Mouse (Mus musculus): ENCODE measurements around the gene Sdccag8. TPM values are rescaled to one million over a fixed set of nuclear protein-coding genes. Genes with fewer than 3 reads are reported as not detected.
A peak's percentile ranks its signal among the peaks of the same experiment; 100 is the strongest.

Gene Sdccag8
- polyA plus RNA-seq, 1 experiment = 20.7 TPM

GRCm38 (mm10) chr1:176861981-176862644 is 47.7 kb downstream of the Sdccag8 start:
- Histone ChIP-seq H3K4me1 (ENCODE audit: control insufficient read depth, insufficient read depth, low read length) (no peaks in the 10 kb centered on the region), H3K27ac (ENCODE audit: insufficient read depth, low read length) (no peak overlapping the region), H3K4me3 (ENCODE audit: insufficient read depth, low read length) (no peak overlapping the region)
- TF ChIP-seq CTCF (IDR thresholded peaks at IDR 0.05; ENCODE audit: extremely low read depth, insufficient read depth, low read length) (peak; percentile 30; the same call in 1 of the 2 replicates), POLR2A (IDR thresholded peaks at IDR 0.05; ENCODE audit: extremely low read depth, insufficient read depth, low read length) (no peak)

- Histone ChIP-seq H3K4me1 (ENCODE audit: control insufficient read depth, insufficient read depth, low read length) (no peaks in the 10 kb centered on the region), H3K4me3 (ENCODE audit: insufficient read depth, low read length) (no peak overlapping the region), H3K27ac (ENCODE audit: insufficient read depth, low read length) (no peak overlapping the region)
- TF ChIP-seq POLR2A (IDR thresholded peaks at IDR 0.05; ENCODE audit: extremely low read depth, insufficient read depth, low read length) = no peak
- TF ChIP-seq CTCF (IDR thresholded peaks at IDR 0.05; ENCODE audit: extremely low read depth, insufficient read depth, low read length) = no peak
Observed at GRCm38 (mm10) chr1:176870501-176870900, 56.0 kb downstream of the Sdccag8 start.

GRCm38 (mm10) chr1:176871975-176872374 is 57.5 kb downstream of the Sdccag8 start:
- no peak overlapping the region for H3K4me3 ChIP-seq (ENCODE audit: insufficient read depth, low read length)
- TF ChIP-seq POLR2A (IDR thresholded peaks at IDR 0.05; ENCODE audit: extremely low read depth, insufficient read depth, low read length) (no peak), CTCF (IDR thresholded peaks at IDR 0.05; ENCODE audit: extremely low read depth, insufficient read depth, low read length) (no peak)
- H3K27ac ChIP-seq (ENCODE audit: insufficient read depth, low read length) = no peak overlapping the region
- H3K4me1 ChIP-seq (ENCODE audit: control insufficient read depth, insufficient read depth, low read length) = no peaks in the 10 kb centered on the region

- TF ChIP-seq CTCF (IDR thresholded peaks at IDR 0.05; ENCODE audit: extremely low read depth, insufficient read depth, low read length) = no peak
- TF ChIP-seq POLR2A (IDR thresholded peaks at IDR 0.05; ENCODE audit: extremely low read depth, insufficient read depth, low read length) = no peak
- no peak overlapping the region for H3K27ac ChIP-seq (ENCODE audit: insufficient read depth, low read length)
- no peaks in the 10 kb centered on the region; the same call in 1 of the 2 replicates for H3K4me1 ChIP-seq (ENCODE audit: control insufficient read depth, insufficient read depth, low read length)
- no peak overlapping the region for H3K4me3 ChIP-seq (ENCODE audit: insufficient read depth, low read length)
Observed at GRCm38 (mm10) chr1:176873463-176873862, 59.0 kb downstream of the Sdccag8 start.

- no peak for TF ChIP-seq CTCF (IDR thresholded peaks at IDR 0.05; ENCODE audit: extremely low read depth, insufficient read depth, low read length)
- no peak for TF ChIP-seq POLR2A (IDR thresholded peaks at IDR 0.05; ENCODE audit: extremely low read depth, insufficient read depth, low read length)
- H3K4me3 ChIP-seq (ENCODE audit: insufficient read depth, low read length) = no peak overlapping the region
- H3K4me1 ChIP-seq (ENCODE audit: control insufficient read depth, insufficient read depth, low read length) = no peaks in the 10 kb centered on the region; the same call in 1 of the 2 replicates
- H3K27ac ChIP-seq (ENCODE audit: insufficient read depth, low read length) = no peak overlapping the region
Observed at GRCm38 (mm10) chr1:176874155-176874554, 59.7 kb downstream of the Sdccag8 start.

GRCm38 (mm10) chr1:176877756-176878155 is 63.3 kb downstream of the Sdccag8 start:
- Histone ChIP-seq H3K27ac (ENCODE audit: insufficient read depth, low read length) (no peak overlapping the region), H3K4me1 (ENCODE audit: control insufficient read depth, insufficient read depth, low read length) (no peaks in the 10 kb centered on the region; the same call in 1 of the 2 replicates), H3K4me3 (ENCODE audit: insufficient read depth, low read length) (no peak overlapping the region)
- TF ChIP-seq POLR2A (IDR thresholded peaks at IDR 0.05; ENCODE audit: extremely low read depth, insufficient read depth, low read length) = no peak
- TF ChIP-seq CTCF (IDR thresholded peaks at IDR 0.05; ENCODE audit: extremely low read depth, insufficient read depth, low read length) = no peak

- H3K4me3 ChIP-seq (ENCODE audit: insufficient read depth, low read length) = no peak overlapping the region
- no peak overlapping the region for H3K27ac ChIP-seq (ENCODE audit: insufficient read depth, low read length)
- peak; percentile 25; the same call in 1 of the 2 replicates for TF ChIP-seq CTCF (IDR thresholded peaks at IDR 0.05; ENCODE audit: extremely low read depth, insufficient read depth, low read length)
- no peak for TF ChIP-seq POLR2A (IDR thresholded peaks at IDR 0.05; ENCODE audit: extremely low read depth, insufficient read depth, low read length)
- H3K4me1 ChIP-seq (ENCODE audit: control insufficient read depth, insufficient read depth, low read length) = no peaks in the 10 kb centered on the region; the same call in 1 of the 2 replicates
Observed at GRCm38 (mm10) chr1:176879005-176879404, 64.5 kb downstream of the Sdccag8 start.

GRCm38 (mm10) chr1:176879614-176880013 is 65.2 kb downstream of the Sdccag8 start:
- TF ChIP-seq POLR2A (IDR thresholded peaks at IDR 0.05; ENCODE audit: extremely low read depth, insufficient read depth, low read length) = no peak
- no peak for TF ChIP-seq CTCF (IDR thresholded peaks at IDR 0.05; ENCODE audit: extremely low read depth, insufficient read depth, low read length)
- H3K4me1 ChIP-seq (ENCODE audit: control insufficient read depth, insufficient read depth, low read length) = no peaks in the 10 kb centered on the region; the same call in 1 of the 2 replicates
- no peak overlapping the region for H3K27ac ChIP-seq (ENCODE audit: insufficient read depth, low read length)
- no peak overlapping the region for H3K4me3 ChIP-seq (ENCODE audit: insufficient read depth, low read length)

- Histone ChIP-seq H3K27ac (ENCODE audit: insufficient read depth, low read length) (no peak overlapping the region), H3K4me3 (ENCODE audit: insufficient read depth, low read length) (no peak overlapping the region), H3K4me1 (ENCODE audit: control insufficient read depth, insufficient read depth, low read length) (no peaks in the 10 kb centered on the region; the same call in 1 of the 2 replicates)
- TF ChIP-seq POLR2A (IDR thresholded peaks at IDR 0.05; ENCODE audit: extremely low read depth, insufficient read depth, low read length) (no peak), CTCF (IDR thresholded peaks at IDR 0.05; ENCODE audit: extremely low read depth, insufficient read depth, low read length) (no peak)
Observed at GRCm38 (mm10) chr1:176880101-176880500, 65.6 kb downstream of the Sdccag8 start.

GRCm38 (mm10) chr1:176880943-176881342 is 66.5 kb downstream of the Sdccag8 start:
- H3K4me3 ChIP-seq (ENCODE audit: insufficient read depth, low read length) = no peak overlapping the region
- TF ChIP-seq POLR2A (IDR thresholded peaks at IDR 0.05; ENCODE audit: extremely low read depth, insufficient read depth, low read length) = no peak
- H3K4me1 ChIP-seq (ENCODE audit: control insufficient read depth, insufficient read depth, low read length) = no peaks in the 10 kb centered on the region; the same call in 1 of the 2 replicates
- no peak overlapping the region for H3K27ac ChIP-seq (ENCODE audit: insufficient read depth, low read length)

All from cortical plate, adult 2 months (tissue).